Mouse (Mus musculus): ENCODE results near the gene Gm49630.
"Not testable (repeated sequence)": the region's sequence is repeated elsewhere in the genome, so short reads cannot be mapped to it uniquely, and the experiment has no call there.

DNA sequence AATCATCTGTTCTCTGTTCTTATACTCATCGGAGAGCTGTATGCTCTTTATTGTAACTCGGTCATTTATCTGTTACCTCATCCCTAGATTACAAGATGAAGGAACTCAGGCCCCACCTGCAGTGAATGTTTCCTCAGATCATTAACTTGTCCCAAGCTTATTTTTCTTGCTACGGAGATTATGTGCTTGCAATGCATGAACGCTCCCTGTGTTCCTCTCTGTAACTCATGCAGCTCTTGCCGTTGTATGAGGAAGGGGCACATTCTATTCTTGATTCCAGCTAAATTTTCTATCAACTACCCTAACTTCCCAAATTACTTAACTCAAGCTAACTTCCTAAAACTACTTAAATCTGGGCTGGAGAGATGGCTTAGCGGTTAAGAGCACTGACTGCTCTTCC, 28.0 kb upstream of the Gm49630 start:
- TF ChIP-seq POLR2A (IDR thresholded peaks at IDR 0.05; ENCODE audit: insufficient read length, low read depth); SRF (IDR thresholded peaks at IDR 0.05; ENCODE audit: control insufficient read depth, insufficient read length, low read depth): not testable (repeated sequence)
